Mouse (Mus musculus): ENCODE measurements at regions not wholly inside any gene's neighbourhood (a gene's known extent, or its start where the extent isn't known, plus 50 kb on each side); places are given as distances from the start of the nearest gene placed in this dataset.

- H3K27ac ChIP-seq (ENCODE audit: insufficient read depth, low read length) = no peak overlapping the region
- peak in 1 of 2 experiments; percentile 1 for DNase-seq
- TF ChIP-seq CTCF (IDR thresholded peaks at IDR 0.05; ENCODE audit: borderline replicate concordance, insufficient read depth, low read depth, low read length) (no peak), POLR2A (IDR thresholded peaks at IDR 0.05; ENCODE audit: borderline replicate concordance, insufficient read depth, low read length) (no peak)
- H3K4me3 ChIP-seq (replicated peaks; ENCODE audit: insufficient read depth, low read depth, low read length) = no peak overlapping the region
- H3K27me3 ChIP-seq (ENCODE audit: control insufficient read depth, insufficient read depth, low read length) = no peaks in the 10 kb centered on the region
- no peaks in the 10 kb centered on the region for H3K4me1 ChIP-seq (ENCODE audit: control insufficient read depth, insufficient read depth, low read length)
- WGBS = 40% methylated on average over 5 of the region's 5 CpGs
These were observed 92.3 kb upstream of the Prdx4 start for GRCm38 (mm10) chrX:155432862-155433261.

Data from cerebellum, adult 2 months (tissue).